Mouse (Mus musculus) gastrocnemius, adult 2 months (tissue): ENCODE measurements around the gene Ndufa11. TPM values are rescaled to one million over a fixed set of nuclear protein-coding genes. Genes with fewer than 3 reads are reported as not detected.
A peak's percentile ranks its signal among the peaks of the same experiment; 100 is the strongest.

Experiments
- DNase-seq: peaks from one replicate; pipeline ENCODE4 v3.0.0; 2022
- H3K27ac ChIP-seq: fragments of 200-600 bp; 2 replicates; pipeline ENCODE4 v1.8.1; 2022; ENCODE audit warnings: mild to moderate bottlenecking
- H3K4me3 ChIP-seq: fragments of 200-600 bp; 2 replicates; pipeline ENCODE4 v1.8.1; 2022; ENCODE audit warnings: mild to moderate bottlenecking, moderate library complexity
- CTCF ChIP-seq: fragments of 200-600 bp; IDR thresholded peaks from 2 replicates; pipeline ENCODE4 v1.8.1; 2022; ENCODE audit warnings: antibody characterized with exemption, mild to moderate bottlenecking, moderate library complexity
- intact Hi-C: fragments of 180-260 bp; cut with DNase I; formaldehyde crosslinking; loops from one replicate; pipeline ENCODE4 v1.15.1; 2025
- long read RNA-seq, 2 experiments: library from polyadenylated mRNA; stranded (forward); transcript quantifications; one replicate each; pipeline ENCODE4 v2.0.0; 2021
- total RNA-seq, 2 experiments: library from RNA; stranded (reverse); gene quantifications; 2 replicates each; pipeline ENCODE4 v1.2.3; 2021

Gene Ndufa11
- total RNA-seq = 100 to 1,000 TPM; 390 to 523 TPM
- long read RNA-seq, experiment 1, transcript Ndufa11-201 (4 exons, 545 nt) = major isoform, 376 of 423 reads
- long read RNA-seq, experiment 1, transcript Ndufa11-204 (4 exons, 493 nt) = minor isoform, 10 of 423 reads
- long read RNA-seq, experiment 1, partial matches to known transcripts = 2 of 423 reads
- long read RNA-seq, experiment 1, other reads (novel, unspliced or antisense) = 33 of 423 reads
- long read RNA-seq, experiment 2, transcript Ndufa11-201 (4 exons, 545 nt) = major isoform, 443 of 500 reads
- long read RNA-seq, experiment 2, transcript Ndufa11-204 (4 exons, 493 nt) = minor isoform, 20 of 500 reads
- long read RNA-seq, experiment 2, partial matches to known transcripts = 24 of 500 reads
- long read RNA-seq, experiment 2, other reads (novel, unspliced or antisense) = 12 of 500 reads

DNA sequence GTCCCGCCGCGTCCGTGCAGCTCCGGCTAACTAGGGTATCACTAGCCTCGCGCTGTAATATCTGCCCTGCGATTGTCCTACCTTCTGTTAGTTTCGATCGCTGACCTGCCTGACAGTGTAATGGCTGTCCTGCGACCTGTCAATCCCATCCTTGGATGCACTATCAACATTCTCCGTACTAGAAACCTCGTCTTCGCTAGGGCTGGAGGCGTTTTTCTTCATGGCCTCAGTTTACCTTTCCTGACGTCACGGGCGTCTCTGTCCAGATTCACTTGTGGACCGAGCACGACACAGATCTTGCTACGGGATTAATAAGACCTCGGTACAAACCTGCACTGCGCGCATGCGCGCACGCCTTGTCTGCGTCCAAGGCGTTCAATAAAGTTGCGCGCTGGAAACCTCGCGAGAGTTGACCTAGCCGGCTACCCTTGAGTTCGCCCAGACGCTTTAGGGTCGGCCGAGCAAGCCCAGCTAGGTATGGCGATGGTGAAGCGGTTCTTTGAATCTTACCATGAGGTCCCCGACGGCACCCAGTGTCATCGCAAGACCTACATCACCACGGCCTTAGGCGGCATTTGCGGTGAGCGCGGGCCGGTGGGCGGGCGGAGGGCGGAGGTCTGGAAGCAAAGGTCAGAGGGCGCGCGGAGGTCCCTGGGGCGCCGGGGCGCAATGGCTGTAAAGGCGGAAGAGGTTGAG is at the start of gene Ndufa11, which contains the start of gene Vmac:
Gene Ndufa11, plus strand, starts transcription at position 405 of the 696 bp plus-strand sequence.
Gene Vmac, minus strand, starts transcription at position 660 of the 696 bp plus-strand sequence.
- peak within 1 kb of the TSS; percentile 96 for H3K27ac ChIP-seq
- no peak for TF ChIP-seq CTCF
- intact Hi-C loops = loop anchor here (1.0 kb wide), 1 partner anchor 40 kb away; the partner anchor contains the start of gene Nrtn
- peak within 1 kb of the TSS; percentile 97 for H3K4me3 ChIP-seq
- peak; percentile 97 for DNase-seq

- H3K27ac ChIP-seq = peak overlapping the region; percentile 25; the same call in 1 of the 2 replicates
- peak; percentile 86 for DNase-seq
- intact Hi-C loops = loop anchor here (5.0 to 10.0 kb wide), 2 partner anchors 114 to 311 kb away; partner anchors contain the start of gene Gm20219
- peak; percentile 98 for TF ChIP-seq CTCF
- peak overlapping the region; percentile 81 for H3K4me3 ChIP-seq
Observed at GRCm38 (mm10) chr17:56668384-56669144, 49.0 kb upstream of the Ndufa11 start.

DNA sequence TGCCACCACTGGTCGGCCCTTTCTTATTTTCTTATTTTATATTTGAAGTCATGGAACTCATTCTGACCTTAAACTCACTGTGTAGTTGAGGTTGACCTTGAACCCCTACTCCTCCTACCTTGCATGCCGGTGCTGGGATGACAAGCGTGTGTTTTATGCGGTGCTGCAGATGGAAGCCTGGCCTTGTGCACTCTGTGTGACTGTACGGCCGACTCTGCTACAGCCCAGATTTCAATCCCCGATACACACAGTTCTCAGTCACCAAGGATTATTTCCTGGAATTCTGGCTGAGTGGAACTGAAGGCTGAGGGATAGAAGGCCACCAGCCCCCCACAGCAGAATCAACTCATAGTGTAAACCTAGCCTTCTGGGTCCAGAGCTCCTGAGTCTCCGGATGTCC is 47.8 kb upstream of the Ndufa11 start:
- TF ChIP-seq CTCF = no peak
- no peak overlapping the region for H3K4me3 ChIP-seq
- no peak overlapping the region for H3K27ac ChIP-seq
- intact Hi-C loops = loop anchor here (5.0 to 10.0 kb wide), 3 partner anchors 42 to 312 kb away; partner anchors contain the start of genes Catsperd, Gm20219 and Lonp1
- DNase-seq = no peak

- no peak for TF ChIP-seq CTCF
- H3K27ac ChIP-seq = peak within 1 kb of the TSS; percentile 95
- intact Hi-C loops = loop anchor here (5.0 kb wide), 1 partner anchor 46 kb away; the partner anchor contains the start of genes Catsperd and Lonp1
- peak; percentile 100 for DNase-seq
- H3K4me3 ChIP-seq = peak within 1 kb of the TSS; percentile 96
Observed at GRCm38 (mm10) chr17:56672941-56673646, 44.5 kb upstream of the Ndufa11 start, which contains the start of gene Ranbp3. Gene Ranbp3 (plus strand): TSS chr17:56673294.

- intact Hi-C loops = loop anchor here (5.0 kb wide), 1 partner anchor 47 kb away; the partner anchor contains the start of genes Catsperd and Lonp1
- TF ChIP-seq CTCF = no peak
Observed at GRCm38 (mm10) chr17:56673647-56674416, 43.7 kb upstream of the Ndufa11 start.

DNA sequence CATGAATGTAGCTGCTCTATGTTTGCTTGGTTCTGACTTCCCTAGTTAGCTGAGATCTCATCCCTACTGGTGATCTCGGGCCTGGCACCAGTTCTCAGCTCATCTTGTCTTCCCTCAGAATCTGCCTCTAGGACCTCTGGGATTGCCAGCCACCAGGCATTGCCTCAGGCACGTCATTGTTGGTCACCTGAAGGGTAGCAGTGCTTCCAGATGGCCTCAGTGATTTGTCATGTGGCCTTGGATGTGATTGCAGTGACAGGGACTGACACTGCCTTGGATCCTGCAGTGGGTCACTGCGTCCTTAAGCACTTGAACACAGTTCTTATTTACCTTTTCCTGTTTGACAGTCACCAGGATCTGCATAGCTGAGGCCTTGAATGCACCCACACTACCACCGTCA is 35.8 kb upstream of the Ndufa11 start:
- intact Hi-C loops = no loop called here
- no peak overlapping the region for H3K4me3 ChIP-seq
- DNase-seq = peak; percentile 56
- peak overlapping the region; percentile 72 for H3K27ac ChIP-seq
- TF ChIP-seq CTCF = no peak

More at GRCm38 (mm10) chr17:56673647-56674416, 43.7 kb upstream of the Ndufa11 start:
- H3K27ac ChIP-seq = peak overlapping the region; percentile 95
- no peak for DNase-seq
- H3K4me3 ChIP-seq = peak overlapping the region; percentile 96

GRCm38 (mm10) chr17:56682880-56683279 is 34.7 kb upstream of the Ndufa11 start:
- Histone ChIP-seq H3K27ac (peak overlapping the region; percentile 72), H3K4me3 (no peak overlapping the region)
- no peak for DNase-seq
- intact Hi-C loops = no loop called here
- TF ChIP-seq CTCF = no peak

GRCm38 (mm10) chr17:56683546-56684140 is 33.9 kb upstream of the Ndufa11 start:
- TF ChIP-seq CTCF = no peak
- intact Hi-C loops = no loop called here
- H3K27ac ChIP-seq = no peak overlapping the region; the same call in 1 of the 2 replicates
- DNase-seq = no peak
- no peak overlapping the region for H3K4me3 ChIP-seq

DNA sequence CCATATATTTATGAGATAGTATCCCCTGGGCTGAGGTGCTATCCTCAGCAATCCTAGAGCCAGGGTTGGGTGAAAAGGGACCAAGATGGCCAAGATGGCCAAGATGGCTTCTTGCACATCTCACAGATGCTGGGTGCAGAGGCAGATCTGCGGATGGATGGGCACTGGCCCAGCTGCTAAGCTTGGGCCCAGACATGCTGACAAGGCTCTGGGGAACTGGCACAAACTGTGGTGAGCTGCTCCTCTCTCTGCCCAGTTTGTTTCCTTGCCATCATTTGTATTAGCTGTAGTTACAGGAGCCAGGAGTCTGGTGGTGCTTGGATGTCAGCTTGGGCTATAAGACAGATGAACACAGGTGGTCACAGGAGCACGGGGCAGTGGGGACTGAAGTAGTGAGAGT is 32.9 kb upstream of the Ndufa11 start:
- TF ChIP-seq CTCF = no peak
- intact Hi-C loops = no loop called here
- DNase-seq = peak; percentile 75
- H3K27ac ChIP-seq = peak overlapping the region; percentile 72
- no peak overlapping the region for H3K4me3 ChIP-seq

DNA sequence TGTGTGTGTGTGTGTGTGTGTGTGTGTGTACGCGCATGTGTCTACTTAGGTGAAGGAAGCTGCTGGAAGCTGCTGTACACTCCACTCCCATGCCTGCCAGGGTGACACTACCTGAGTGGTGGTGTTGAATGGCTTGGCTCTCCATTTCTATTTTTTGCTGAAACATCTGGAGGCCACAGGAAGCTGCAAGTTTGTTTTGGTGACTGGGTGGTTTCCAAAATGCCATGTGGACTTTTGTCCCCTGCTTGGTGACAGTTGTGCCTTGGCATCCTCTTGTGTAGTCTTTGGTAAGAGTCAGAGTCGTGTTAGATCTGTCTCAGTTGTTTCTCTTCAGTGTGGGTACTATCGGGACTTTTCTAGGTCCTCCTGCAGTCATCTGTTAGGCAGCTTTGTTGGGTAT is 30.8 kb upstream of the Ndufa11 start:
- no peak for DNase-seq
- Histone ChIP-seq H3K4me3 (no peak overlapping the region), H3K27ac (no peak overlapping the region)
- TF ChIP-seq CTCF = no peak
- intact Hi-C loops = no loop called here

DNA sequence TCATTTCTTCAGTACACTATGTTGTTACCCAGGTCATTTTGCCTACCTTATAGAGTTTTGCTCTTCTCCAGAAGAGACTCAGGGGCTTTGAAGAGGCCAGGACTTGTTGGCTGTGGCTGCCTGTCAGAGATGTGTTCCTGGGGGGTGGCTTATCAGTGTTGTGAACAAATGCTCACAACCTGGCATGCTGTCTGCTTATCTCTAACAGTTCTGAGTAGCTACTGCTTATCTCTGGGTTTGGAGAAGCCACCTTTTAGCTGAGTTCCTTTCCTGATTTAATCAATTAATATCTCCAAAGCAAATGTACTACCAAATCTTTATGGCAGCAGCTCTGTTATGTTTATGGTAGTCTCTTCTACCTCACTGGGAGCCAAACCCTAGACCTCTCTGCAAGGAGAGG is 29.5 kb upstream of the Ndufa11 start:
- intact Hi-C loops = no loop called here
- H3K4me3 ChIP-seq = no peak overlapping the region
- no peak overlapping the region for H3K27ac ChIP-seq
- no peak for TF ChIP-seq CTCF
- DNase-seq = no peak
